ENCODE assay signal across 15 mouse cellular contexts in the genomic region with DNA sequence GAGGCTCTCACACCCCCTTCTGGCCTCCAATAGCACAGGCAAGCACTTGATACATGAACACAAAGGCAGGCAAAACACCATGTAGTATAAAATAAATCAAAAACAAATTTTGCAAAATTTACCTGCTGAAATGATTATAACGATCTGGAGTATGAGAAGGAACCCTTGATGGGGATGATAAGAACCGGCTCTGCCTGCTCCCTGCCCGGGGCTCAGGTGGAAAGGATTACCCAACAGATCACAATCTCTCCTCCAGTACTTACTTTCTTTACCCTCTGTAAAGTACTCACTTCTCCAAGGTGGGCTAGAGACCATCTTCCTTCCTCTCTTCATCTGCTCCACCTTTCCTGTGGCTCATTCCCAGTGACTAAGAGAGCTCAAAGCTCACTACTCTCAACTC.
"Had no signal": no experiment of that assay in that cellular context is flagged by ENCODE, and none has a peak within 500 bp of the region (broad histone marks: within the 10 kb centered on the region; RNA-seq: fewer than 3 reads in every experiment).

No protein-coding gene starts in this region.

- H3K4me2 ChIP-seq: liver, embryonic 13.5 days; lung, embryonic 15.5 days; midbrain, embryonic 12.5 days; stomach, embryonic 15.5 days had no signal

- H3K4me1 ChIP-seq: megakaryocyte, embryonic 14.5 days; stomach, embryonic 15.5 days had no signal

- H3K9me3 ChIP-seq: liver, embryonic 13.5 days; lung, embryonic 15.5 days; midbrain, embryonic 12.5 days; stomach, embryonic 15.5 days had no signal

- H3K4me3 ChIP-seq: liver, embryonic 13.5 days; lung, embryonic 15.5 days; megakaryocyte, embryonic 14.5 days; midbrain, embryonic 12.5 days; stomach, embryonic 15.5 days had no signal

- H3K27ac ChIP-seq: kidney, postnatal 0 days; liver, embryonic 13.5 days; lung, embryonic 15.5 days; macrophage; midbrain, embryonic 12.5 days; stomach, embryonic 15.5 days had no signal

- DNase-seq: kidney, adult 11 months; kidney, adult 9 months; kidney, postnatal 36 days; left cerebral cortex, postnatal 4 days; liver; liver, embryonic 13.5 days; liver, postnatal 0 days; lung, postnatal 14 days; right cerebral cortex, postnatal 14 days had no signal

- ATAC-seq: liver, postnatal 0 days had no signal

- H3K36me3 ChIP-seq: liver, embryonic 13.5 days; lung, embryonic 15.5 days; stomach, embryonic 15.5 days had no signal

- H3K9ac ChIP-seq: liver, embryonic 13.5 days; liver, postnatal 0 days; lung, embryonic 15.5 days; midbrain, embryonic 12.5 days; stomach, embryonic 15.5 days had no signal

- H3K27me3 ChIP-seq: lung, embryonic 15.5 days; midbrain, embryonic 12.5 days; stomach, embryonic 15.5 days had no signal
